Mouse (Mus musculus): ENCODE measurements around the gene Zfp513. TPM values are rescaled to one million over a fixed set of nuclear protein-coding genes. Genes with fewer than 3 reads are reported as not detected.

Zfp513 gene
- polyA plus RNA-seq (2017; shearing (Covaris generic)) = 24.6 TPM

GRCm38 (mm10) chr5:31201742-31202590, at the start of gene Zfp513:
Zfp513 (minus strand) TSS chr5:31202303.

GRCm38 (mm10) chr5:31251541-31252101, 49.5 kb upstream of the Zfp513 start, which contains the start of gene Krtcap3:
Krtcap3 (plus strand) TSS chr5:31251691.

GRCm38 (mm10) chr5:31240637-31241521, 38.8 kb upstream of the Zfp513 start, which contains the start of the genes Nrbp1 and Gm9970:
Nrbp1 (plus strand) TSS chr5:31240864.
Gm9970 (minus strand) TSS chr5:31241232.

GRCm38 (mm10) chr5:31220448-31221303, 18.6 kb upstream of the Zfp513 start, which contains the start of gene Ppm1g:
Ppm1g (minus strand) TSS chr5:31220687.

GRCm38 (mm10) chr5:31192939-31193630, 9.0 kb downstream of the Zfp513 start, which contains the start of the genes Snx17 and Eif2b4:
Snx17 (plus strand) TSS chr5:31193227.
Eif2b4 (minus strand) TSS chr5:31193430.

GRCm38 (mm10) chr5:31179766-31180630, 22.1 kb downstream of the Zfp513 start, which contains the start of the genes Gm29609 and Gtf3c2:
Gm29609 (minus strand) TSS chr5:31179911.
Gtf3c2 (minus strand) TSS chr5:31180144.

GRCm38 (mm10) chr5:31154152-31154553, 48.0 kb downstream of the Zfp513 start, which contains the start of gene Mpv17:
Mpv17 (minus strand) TSS chr5:31154251.

Other genes starting within 250 kb of the Zfp513 start
- gene Preb, start 241.9 kb downstream of the Zfp513 start, polyA plus RNA-seq (2017; shearing (Covaris generic)) = 215 TPM
- gene Tcf23, start 233.6 kb downstream of the Zfp513 start, polyA plus RNA-seq (2017; shearing (Covaris generic)) = not detected
- 62.9 TPM for gene Atraid, start 154.0 kb downstream of the Zfp513 start, polyA plus RNA-seq (2017; shearing (Covaris generic))
- 5.3 TPM for gene Slc5a6, start 153.4 kb downstream of the Zfp513 start, polyA plus RNA-seq (2017; shearing (Covaris generic))
- gene Cad, start 147.5 kb downstream of the Zfp513 start, polyA plus RNA-seq (2017; shearing (Covaris generic)) = 16.7 TPM
- not detected for gene Dnajc5g, start 96.0 kb downstream of the Zfp513 start, polyA plus RNA-seq (2017; shearing (Covaris generic))
- gene Slc30a3, start 94.1 kb downstream of the Zfp513 start, polyA plus RNA-seq (2017; shearing (Covaris generic)) = 1.3 TPM
- gene Trim54, start 85.6 kb downstream of the Zfp513 start, polyA plus RNA-seq (2017; shearing (Covaris generic)) = not detected
- not detected for gene Ucn, start 63.5 kb downstream of the Zfp513 start, polyA plus RNA-seq (2017; shearing (Covaris generic))
- 16.9 TPM for gene Mpv17, start 48.1 kb downstream of the Zfp513 start, polyA plus RNA-seq (2017; shearing (Covaris generic))
- gene Gm29609, start 22.4 kb downstream of the Zfp513 start, polyA plus RNA-seq (2017; shearing (Covaris generic)) = not detected
- gene Gtf3c2, start 22.2 kb downstream of the Zfp513 start, polyA plus RNA-seq (2017; shearing (Covaris generic)) = 96.4 TPM
- gene Snx17, start 9.1 kb downstream of the Zfp513 start, polyA plus RNA-seq (2017; shearing (Covaris generic)) = 83.0 TPM
- 46.4 TPM for gene Eif2b4, start 8.9 kb downstream of the Zfp513 start, polyA plus RNA-seq (2017; shearing (Covaris generic))
- 166 TPM for gene Ppm1g, start 18.4 kb upstream of the Zfp513 start, polyA plus RNA-seq (2017; shearing (Covaris generic))
- gene Nrbp1, start 38.6 kb upstream of the Zfp513 start, polyA plus RNA-seq (2017; shearing (Covaris generic)) = 283 TPM
- gene Gm9970, start 38.9 kb upstream of the Zfp513 start, polyA plus RNA-seq (2017; shearing (Covaris generic)) = not detected
- 42.2 TPM for gene Krtcap3, start 49.4 kb upstream of the Zfp513 start, polyA plus RNA-seq (2017; shearing (Covaris generic))
- gene Ift172, start 88.8 kb upstream of the Zfp513 start, polyA plus RNA-seq (2017; shearing (Covaris generic)) = 8.5 TPM
- gene Fndc4, start 93.8 kb upstream of the Zfp513 start, polyA plus RNA-seq (2017; shearing (Covaris generic)) = 4.6 TPM
- not detected for gene Gckr, start 95.1 kb upstream of the Zfp513 start, polyA plus RNA-seq (2017; shearing (Covaris generic))

All from effector memory CD4-positive, alpha-beta T cell, adult 5 months (primary cell).